In the genomic region with DNA sequence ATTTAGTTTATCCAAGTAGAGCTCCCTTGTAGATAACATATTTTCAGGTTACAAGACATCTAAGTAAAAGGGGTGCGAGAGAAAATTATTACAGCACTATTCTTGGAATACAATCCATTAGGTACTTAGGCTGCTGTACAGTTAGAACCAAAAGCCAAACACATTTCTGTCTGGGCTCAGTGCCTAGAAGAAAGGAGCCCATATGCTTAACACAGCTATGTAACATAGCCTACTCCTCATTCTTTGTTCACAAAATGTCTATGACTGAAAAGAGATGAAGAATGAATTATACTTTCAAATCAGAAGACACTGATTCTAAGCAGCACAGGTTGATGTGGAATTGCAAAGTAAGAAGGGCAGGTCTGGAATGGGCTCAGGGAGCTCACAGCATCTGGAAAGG, we compare ENCODE assay signal across 13 mouse cellular contexts.
DNase-seq lines count a peak whose midpoint lies in the region; ATAC-seq lines count a peak whose summit lies in the region.
"Had no signal": no experiment of that assay in that cellular context is flagged by ENCODE, and none has a peak within 500 bp of the region (broad histone marks: within the 10 kb centered on the region; RNA-seq: fewer than 3 reads in every experiment).

No protein-coding gene starts in this region.

- intact Hi-C loops in heart, postnatal 14 days (cut with DNase I): loop anchor here (10.0 kb wide), 2 partner anchors 666 to 1156 kb away; no protein-coding TSS in a partner anchor

- no peak overlapping the region for H3K4me3 ChIP-seq in midbrain, embryonic 14.5 days (replicated peaks; ENCODE audit: low read depth, low read length)
- no peak overlapping the region for H3K4me3 ChIP-seq in midbrain, embryonic 15.5 days
- no peak overlapping the region for H3K4me3 ChIP-seq in forebrain, embryonic 16.5 days (replicated peaks; ENCODE audit: low read length)
- H3K4me3 ChIP-seq in stomach, embryonic 16.5 days (replicated peaks; ENCODE audit: low read length): no peak overlapping the region
- H3K4me3 ChIP-seq: heart, embryonic 10.5 days; liver, embryonic 15.5 days; neural tube, embryonic 13.5 days had no signal

- DNase-seq in frontal cortex, postnatal 25 days (ENCODE audit: low spot score in 2 of 2): no peak
- DNase-seq in midbrain, embryonic 14.5 days: peak; percentile 23
- no peak for DNase-seq in gastrocnemius, postnatal 4 days (ENCODE audit: low spot score in 2 of 2)
- DNase-seq in heart, postnatal 14 days: no peak
- DNase-seq: adrenal gland, adult 8-10 months had no signal

- 93% methylated on average over 1 of the region's 1 CpGs for WGBS in midbrain, embryonic 14.5 days
- 78% methylated on average over 1 of the region's 1 CpGs for whole genome bisulfite sequencing in midbrain, embryonic 15.5 days
- WGBS in forebrain, embryonic 16.5 days: 29% methylated on average over 1 of the region's 1 CpGs
- 59% methylated on average over 1 of the region's 1 CpGs for WGBS in stomach, embryonic 16.5 days

- ATAC-seq in frontal cortex, adult (ENCODE audit: low TSS enrichment): peak; percentile 93
- ATAC-seq in midbrain, embryonic 14.5 days (ENCODE audit: low FRiP score, low TSS enrichment): no peak; the same call in 1 of the 2 replicates
- no peak for ATAC-seq in midbrain, embryonic 15.5 days (replicated peaks)
- ATAC-seq in forebrain, embryonic 16.5 days: peak; percentile 88
- peak; percentile 72; the same call in 1 of the 2 replicates for ATAC-seq in stomach, embryonic 16.5 days (ENCODE audit: insufficient read depth, low FRiP score)
- ATAC-seq: inflammation-experienced regulatory T-cells, adult 6 months had no signal

- no peaks in the 10 kb centered on the region for H3K27me3 ChIP-seq in midbrain, embryonic 14.5 days (ENCODE audit: control insufficient read depth, insufficient read depth, low read length)
- H3K27me3 ChIP-seq in midbrain, embryonic 15.5 days (replicated peaks): no peaks in the 10 kb centered on the region
- H3K27me3 ChIP-seq in forebrain, embryonic 16.5 days (replicated peaks; ENCODE audit: control insufficient read depth, insufficient read depth, low read length): no peaks in the 10 kb centered on the region
- H3K27me3 ChIP-seq in stomach, embryonic 16.5 days (ENCODE audit: control insufficient read depth, insufficient read depth, low read length): no peaks in the 10 kb centered on the region
- H3K27me3 ChIP-seq: liver, embryonic 15.5 days; neural tube, embryonic 13.5 days had no signal

- H3K4me2 ChIP-seq in midbrain, embryonic 14.5 days (ENCODE audit: low read length): no peak overlapping the region
- no peak overlapping the region for H3K4me2 ChIP-seq in midbrain, embryonic 15.5 days
- H3K4me2 ChIP-seq in forebrain, embryonic 16.5 days (ENCODE audit: low read length): no peak overlapping the region
- no peak overlapping the region for H3K4me2 ChIP-seq in stomach, embryonic 16.5 days (ENCODE audit: low read depth, low read length)
- H3K4me2 ChIP-seq: liver, embryonic 15.5 days; neural tube, embryonic 13.5 days had no signal

- H3K9ac ChIP-seq in midbrain, embryonic 14.5 days (replicated peaks; ENCODE audit: low read length): no peak overlapping the region
- H3K9ac ChIP-seq in midbrain, embryonic 15.5 days: no peak overlapping the region
- no peak overlapping the region for H3K9ac ChIP-seq in forebrain, embryonic 16.5 days (replicated peaks; ENCODE audit: low read depth, low read length)
- no peak overlapping the region for H3K9ac ChIP-seq in stomach, embryonic 16.5 days (ENCODE audit: low read length)
- H3K9ac ChIP-seq: liver, embryonic 15.5 days; neural tube, embryonic 13.5 days had no signal

- H3K27ac ChIP-seq in midbrain, embryonic 14.5 days (replicated peaks; ENCODE audit: low read depth, low read length): no peak overlapping the region
- H3K27ac ChIP-seq in midbrain, embryonic 15.5 days: no peak overlapping the region
- peak overlapping the region; percentile 90 for H3K27ac ChIP-seq in forebrain, embryonic 16.5 days (ENCODE audit: low read length)
- no peak overlapping the region for H3K27ac ChIP-seq in stomach, embryonic 16.5 days (ENCODE audit: low read length)
- H3K27ac ChIP-seq: heart, embryonic 10.5 days; liver, embryonic 15.5 days; neural tube, embryonic 13.5 days had no signal

- no peaks in the 10 kb centered on the region for H3K9me3 ChIP-seq in midbrain, embryonic 14.5 days (ENCODE audit: control insufficient read depth, low read length)
- no peaks in the 10 kb centered on the region for H3K9me3 ChIP-seq in midbrain, embryonic 15.5 days
- H3K9me3 ChIP-seq in forebrain, embryonic 16.5 days (ENCODE audit: control insufficient read depth, low read length): no peaks in the 10 kb centered on the region
- H3K9me3 ChIP-seq in stomach, embryonic 16.5 days (replicated peaks; ENCODE audit: control insufficient read depth, low read length): no peaks in the 10 kb centered on the region
- H3K9me3 ChIP-seq: heart, embryonic 10.5 days; liver, embryonic 15.5 days; neural tube, embryonic 13.5 days had no signal

- H3K36me3 ChIP-seq in midbrain, embryonic 14.5 days (ENCODE audit: control insufficient read depth, insufficient read depth, low read length): no peaks in the 10 kb centered on the region
- no peaks in the 10 kb centered on the region for H3K36me3 ChIP-seq in midbrain, embryonic 15.5 days (replicated peaks)
- no peaks in the 10 kb centered on the region for H3K36me3 ChIP-seq in forebrain, embryonic 16.5 days (ENCODE audit: control insufficient read depth, insufficient read depth)
- H3K36me3 ChIP-seq in stomach, embryonic 16.5 days (ENCODE audit: control insufficient read depth, insufficient read depth, low read length): no peaks in the 10 kb centered on the region
- H3K36me3 ChIP-seq: neural tube, embryonic 13.5 days had no signal

- no peaks in the 10 kb centered on the region for H3K4me1 ChIP-seq in midbrain, embryonic 14.5 days (ENCODE audit: control insufficient read depth, insufficient read depth, low read length)
- peaks cover 3% of the 10 kb centered on the region; the same call in 1 of the 2 replicates for H3K4me1 ChIP-seq in midbrain, embryonic 15.5 days
- H3K4me1 ChIP-seq in forebrain, embryonic 16.5 days (replicated peaks; ENCODE audit: control insufficient read depth, insufficient read depth, low read length): peaks cover 6% of the 10 kb centered on the region; the same call in 1 of the 2 replicates
- no peaks in the 10 kb centered on the region; the same call in 1 of the 2 replicates for H3K4me1 ChIP-seq in stomach, embryonic 16.5 days (ENCODE audit: control insufficient read depth, insufficient read depth, low read length)
- H3K4me1 ChIP-seq: heart, embryonic 10.5 days; liver, embryonic 15.5 days had no signal

Comparison
In these comparisons a context has a peak if more than half of its experiments do, and no peak if none do; other contexts are left out.
1. ATAC-seq: peak in frontal cortex, adult (single experiment), forebrain, embryonic 16.5 days (single experiment) and stomach, embryonic 16.5 days (single experiment); none in midbrain, embryonic 14.5 days (single experiment) and midbrain, embryonic 15.5 days (single experiment).